ENCODE assay signal across 19 mouse cellular contexts in the genomic region with DNA sequence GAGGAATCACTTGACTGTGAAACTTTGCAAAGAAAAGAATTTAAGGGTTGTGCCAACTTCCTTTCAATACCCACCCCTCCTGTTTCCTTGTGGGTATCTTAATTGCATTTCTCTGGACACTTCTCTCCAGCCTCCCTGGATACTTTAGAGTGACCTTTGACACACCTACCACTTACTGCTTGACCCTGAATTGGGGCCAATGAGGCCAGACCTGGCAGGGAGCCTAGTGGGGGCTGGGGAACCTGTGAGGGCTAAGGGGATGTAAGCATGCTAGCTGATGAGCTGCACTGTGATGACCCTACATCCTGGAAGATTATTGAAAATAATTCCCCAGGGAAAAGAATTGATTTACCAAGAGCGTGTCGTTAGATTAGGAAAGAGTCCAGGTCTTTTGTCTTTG.
"Had no signal": no experiment of that assay in that cellular context is flagged by ENCODE, and none has a peak within 500 bp of the region (broad histone marks: within the 10 kb centered on the region; RNA-seq: fewer than 3 reads in every experiment).

No protein-coding gene starts in this region.

- H3K4me1 ChIP-seq: liver, embryonic 13.5 days had no signal

- H3K27ac ChIP-seq: kidney, postnatal 0 days; left cerebral cortex, adult 2 months; liver, embryonic 13.5 days; midbrain, embryonic 10.5 days; midbrain, embryonic 13.5 days; neural tube, embryonic 13.5 days; stomach, embryonic 15.5 days had no signal

- H3K9me3 ChIP-seq: liver, embryonic 13.5 days; midbrain, embryonic 10.5 days; midbrain, embryonic 13.5 days; neural tube, embryonic 13.5 days; stomach, embryonic 15.5 days had no signal

- H3K27me3 ChIP-seq: liver, embryonic 13.5 days; midbrain, embryonic 13.5 days; neural tube, embryonic 13.5 days; stomach, embryonic 15.5 days had no signal

- DNase-seq: kidney, postnatal 36 days; layer of hippocampus, postnatal 36 days; liver, embryonic 13.5 days; lung, embryonic 14.5 days; lung, postnatal 36 days; retina, postnatal 1 day; right cerebral cortex, postnatal 25 days; spleen, adult 18-20 months; thymus, postnatal 25 days had no signal

- H3K9ac ChIP-seq: liver, embryonic 13.5 days; lung, embryonic 14.5 days; midbrain, embryonic 13.5 days; neural tube, embryonic 13.5 days; stomach, embryonic 15.5 days had no signal

- ATAC-seq: lung, postnatal 0 days; midbrain, embryonic 13.5 days; midbrain, embryonic 16.5 days had no signal

- H3K4me2 ChIP-seq: liver, embryonic 13.5 days; lung, embryonic 14.5 days; midbrain, embryonic 13.5 days; neural tube, embryonic 13.5 days; stomach, embryonic 15.5 days had no signal

- H3K36me3 ChIP-seq: liver, embryonic 13.5 days; midbrain, embryonic 10.5 days; midbrain, embryonic 13.5 days; neural tube, embryonic 13.5 days; stomach, embryonic 15.5 days had no signal

- H3K4me3 ChIP-seq: left cerebral cortex, adult 2 months; liver, embryonic 13.5 days; megakaryocyte, embryonic 14.5 days; midbrain, embryonic 10.5 days; midbrain, embryonic 13.5 days; myocyte; neural tube, embryonic 13.5 days; stomach, embryonic 15.5 days had no signal
